Mouse (Mus musculus): Measurements from ENCODE around the gene Atf6.

DNA sequence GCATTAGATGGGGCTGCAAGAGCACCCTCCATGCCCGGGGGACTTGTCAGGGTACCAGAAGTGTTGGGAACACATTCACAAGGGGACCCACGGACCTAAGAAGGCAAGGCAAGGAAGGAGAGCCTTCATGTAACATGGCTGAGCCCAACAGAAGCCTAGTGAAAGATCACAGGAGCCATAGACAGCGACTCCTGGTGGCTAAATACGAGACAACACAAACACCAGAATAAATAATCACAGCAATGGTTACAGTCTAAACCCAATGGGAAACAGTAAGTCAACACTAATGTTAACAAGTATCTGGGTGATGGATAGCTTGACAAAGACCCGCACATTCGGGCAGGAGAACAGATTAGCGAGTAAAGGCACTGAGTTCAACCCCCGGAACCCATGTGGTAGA lies 23.2 kb downstream of the Atf6 start:
- TF ChIP-seq CTCF (IDR thresholded peaks at IDR 0.05; ENCODE audit: low read depth) = peak; percentile 73
- TF ChIP-seq EP300 (IDR thresholded peaks at IDR 0.05; ENCODE audit: low read depth) = no peak

All from heart, postnatal 0 days (tissue).